Mouse (Mus musculus): ENCODE data around the gene 4930442H23Rik.

DNA sequence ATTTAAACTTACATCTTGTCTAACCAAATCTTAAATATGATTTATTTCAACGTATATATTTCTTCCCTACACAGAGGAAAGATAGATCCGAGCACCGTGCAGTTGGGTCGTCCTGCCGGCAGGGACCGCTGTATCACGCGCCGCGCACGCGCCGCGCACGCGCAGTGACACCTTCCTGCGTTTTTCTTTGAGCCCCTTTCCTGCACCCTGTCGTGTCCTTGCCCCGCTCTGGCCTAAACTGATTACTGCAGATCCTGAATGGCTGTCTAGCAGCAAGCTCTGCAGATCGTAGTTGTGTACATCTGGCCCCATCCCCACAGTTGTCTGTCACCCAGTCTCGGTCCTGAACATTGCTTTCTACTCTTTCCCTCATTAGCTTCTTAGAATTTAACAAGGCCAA is 10.5 kb downstream of the 4930442H23Rik start:
- peak; percentile 89 for TF ChIP-seq CTCF (IDR thresholded peaks at IDR 0.05)
- TF ChIP-seq EP300 (IDR thresholded peaks at IDR 0.05), result no peak

Measured in lung, postnatal 0 days (tissue).